ENCODE assay signal across 12 mouse cellular contexts in the genomic region with DNA sequence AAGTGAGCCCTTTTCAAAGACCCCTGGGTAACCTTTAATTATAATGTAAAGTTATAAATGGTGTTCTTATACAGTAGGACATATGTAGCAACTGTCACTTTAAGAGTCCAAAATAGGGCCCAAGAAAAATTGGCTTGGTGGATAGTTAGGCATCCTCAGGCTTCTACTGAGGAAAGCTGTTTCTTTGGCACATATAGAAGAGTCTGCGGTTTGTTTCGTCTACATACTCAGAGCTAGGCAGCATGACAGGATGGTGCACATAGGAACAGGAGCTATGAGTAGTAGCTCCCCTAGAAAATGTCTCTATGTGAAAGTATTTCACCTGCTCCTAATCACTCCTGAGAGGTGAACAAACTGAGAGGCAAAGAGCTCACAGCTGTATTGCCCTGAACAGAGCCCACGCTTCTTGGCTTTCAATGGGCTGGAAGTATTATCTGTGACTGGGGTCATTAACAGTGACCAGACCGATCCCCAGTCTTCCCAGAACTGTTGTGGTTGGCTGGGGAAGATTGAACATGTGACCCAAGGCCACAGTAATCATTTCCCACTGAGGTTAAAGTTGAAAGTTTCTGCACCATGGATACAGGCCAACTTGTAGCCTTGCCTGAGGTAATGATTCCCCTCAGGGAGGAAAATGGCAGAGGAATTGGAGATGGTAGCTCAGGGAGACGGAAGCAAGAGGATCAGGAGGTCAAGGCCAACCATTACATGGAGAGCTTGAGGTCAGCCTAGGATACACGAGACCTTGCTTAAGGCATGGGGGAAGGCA.
A peak's percentile ranks its signal among the peaks of the same experiment; 100 is the strongest.
DNase-seq lines count a peak whose midpoint lies in the region.
"Had no signal": no experiment of that assay in that cellular context is flagged by ENCODE, and none has a peak within 500 bp of the region (broad histone marks: within the 10 kb centered on the region; RNA-seq: fewer than 3 reads in every experiment).

No protein-coding gene starts in this region.

- peak; percentile 49 for DNase-seq in adrenal gland, postnatal 10 days
- DNase-seq in adrenal gland, postnatal 25 days: no peak
- peak; percentile 95 for DNase-seq in heart, adult 11 months
- no peak for DNase-seq in heart, postnatal 25 days (ENCODE audit: low spot score)
- peak; percentile 9 to 46 for DNase-seq in kidney, adult 8-10 months
- DNase-seq in kidney, postnatal 4 days: no peak
- peak; percentile 13 for DNase-seq in skeletal muscle tissue, adult 2 months (ENCODE audit: low read depth, low spot score)
- no peak for DNase-seq in adipocyte (ENCODE audit: low spot score)
- DNase-seq: cerebellum, adult 8-10 months; heart, postnatal 10 days; retina, postnatal 1 day; right cerebral cortex, postnatal 4 days had no signal

- intact Hi-C loops in heart, postnatal 25 days (cut with DNase I): no loop called here

Comparison
In these comparisons a context has a peak if more than half of its experiments do, and no peak if none do; other contexts are left out.
1. DNase-seq: peak in adrenal gland, postnatal 10 days (single experiment), heart, adult 11 months (single experiment), kidney, adult 8-10 months (2 of 2) and skeletal muscle tissue, adult 2 months (single experiment); none in adrenal gland, postnatal 25 days (single experiment), heart, postnatal 25 days (single experiment), kidney, postnatal 4 days (0 of 2) and adipocyte (single experiment).